Mouse (Mus musculus) spleen, adult 2 months (tissue): Measurements from ENCODE around the gene Zdhhc18. TPM values are rescaled to one million over a fixed set of nuclear protein-coding genes. Genes with fewer than 3 reads are reported as not detected.

Experiments
- DNase-seq, 2 experiments: peaks; one replicate each; pipeline versions ENCODE4 v3.0.0 to v3.0.0-alpha.2; 2012 to 2021; ENCODE audit warnings: low spot score in 2 of 2, low read depth in 1 of 2
- H3K27ac ChIP-seq: fragments of 200-500 bp; 2 replicates; pipeline ENCODE4 v1.5.1; 2012; ENCODE audit warnings: low read length, inconsistent platforms; ENCODE audit not compliant: insufficient read depth
- H3K27me3 ChIP-seq: fragments of 200-500 bp; 2 replicates; pipeline ENCODE4 v1.6.1; 2012; ENCODE audit warnings: mild to moderate bottlenecking, moderate library complexity, low read length, inconsistent platforms; ENCODE audit not compliant: control insufficient read depth, insufficient read depth
- H3K36me3 ChIP-seq: fragments of 200-500 bp; 2 replicates; pipeline ENCODE4 v1.6.1; 2012; ENCODE audit warnings: mild to moderate bottlenecking, low read length, inconsistent platforms; ENCODE audit not compliant: control insufficient read depth, insufficient read depth
- H3K4me1 ChIP-seq: fragments of 200-500 bp; 2 replicates; pipeline ENCODE4 v1.6.1; 2011; ENCODE audit warnings: inconsistent platforms; ENCODE audit not compliant: control insufficient read depth, insufficient read depth, insufficient read length
- H3K4me3 ChIP-seq: fragments of 200-500 bp; 2 replicates; pipeline ENCODE4 v1.5.1; 2011; ENCODE audit warnings: mild to moderate bottlenecking, inconsistent platforms; ENCODE audit not compliant: insufficient read depth, insufficient read length; ENCODE audit errors: extremely low read depth
- CTCF ChIP-seq: fragments of 200-500 bp; IDR thresholded peaks from 2 replicates; pipeline ENCODE4 v1.5.1; 2011; ENCODE audit warnings: mild to moderate bottlenecking, inconsistent platforms; ENCODE audit not compliant: insufficient read depth, insufficient read length, insufficient replicate concordance; ENCODE audit errors: extremely low read depth
- POLR2A ChIP-seq: fragments of 200-500 bp; IDR thresholded peaks from 2 replicates; pipeline ENCODE4 v1.6.1; 2011; ENCODE audit warnings: low read depth, low read length, inconsistent platforms
- whole genome bisulfite sequencing: fragments of 180-500 bp; shearing (Covaris S2); methylation state at CpG from one replicate; pipeline ENCODE4 v1.1.7; 2018; 5-methylcytosine and 5-hydroxymethylcytosine counted together
- polyA plus RNA-seq: library from polyadenylated mRNA; depleted of rRNA; stranded (reverse); fragments of >200 nt; gene quantifications from 2 replicates; pipeline ENCODE4 v1.2.3, GENCODE M21; 2012

Gene Zdhhc18
- polyA plus RNA-seq, 1 experiment: 134 TPM

- H3K4me1 ChIP-seq: peaks cover 13% of the 10 kb centered on the region; the same call in 1 of the 2 replicates
- no peak for DNase-seq
- H3K27me3 ChIP-seq: no peaks in the 10 kb centered on the region
- peak overlapping the region; percentile 76 for H3K27ac ChIP-seq
- peaks cover 45% of the 10 kb centered on the region for H3K36me3 ChIP-seq
- H3K4me3 ChIP-seq: no peak overlapping the region
- TF ChIP-seq CTCF: no peak
- TF ChIP-seq POLR2A: no peak
- WGBS: 81% methylated on average over 14 of the region's 14 CpGs
Observed at GRCm38 (mm10) chr4:133680206-133680786, 30.3 kb upstream of the Zdhhc18 start.

- WGBS: 52% methylated on average over 7 of the region's 7 CpGs
- Histone ChIP-seq H3K36me3 (peaks cover 39% of the 10 kb centered on the region), H3K4me1 (peaks cover 18% of the 10 kb centered on the region; the same call in 1 of the 2 replicates), H3K4me3 (no peak overlapping the region), H3K27ac (peak overlapping the region; percentile 76), H3K27me3 (no peaks in the 10 kb centered on the region)
- DNase-seq: peak in 1 of 2 experiments; percentile 51
- TF ChIP-seq CTCF (no peak), POLR2A (no peak)
Observed at GRCm38 (mm10) chr4:133679629-133680028, 29.7 kb upstream of the Zdhhc18 start.

- DNase-seq: no peak
- Histone ChIP-seq H3K36me3 (peaks cover 24% of the 10 kb centered on the region), H3K27ac (no peak overlapping the region), H3K4me3 (no peak overlapping the region), H3K27me3 (no peaks in the 10 kb centered on the region), H3K4me1 (peaks cover 29% of the 10 kb centered on the region; the same call in 1 of the 2 replicates)
- 64% methylated on average over 7 of the region's 7 CpGs for WGBS
- no peak for TF ChIP-seq POLR2A
- no peak for TF ChIP-seq CTCF
Observed at GRCm38 (mm10) chr4:133677266-133677665, 27.3 kb upstream of the Zdhhc18 start.

DNA sequence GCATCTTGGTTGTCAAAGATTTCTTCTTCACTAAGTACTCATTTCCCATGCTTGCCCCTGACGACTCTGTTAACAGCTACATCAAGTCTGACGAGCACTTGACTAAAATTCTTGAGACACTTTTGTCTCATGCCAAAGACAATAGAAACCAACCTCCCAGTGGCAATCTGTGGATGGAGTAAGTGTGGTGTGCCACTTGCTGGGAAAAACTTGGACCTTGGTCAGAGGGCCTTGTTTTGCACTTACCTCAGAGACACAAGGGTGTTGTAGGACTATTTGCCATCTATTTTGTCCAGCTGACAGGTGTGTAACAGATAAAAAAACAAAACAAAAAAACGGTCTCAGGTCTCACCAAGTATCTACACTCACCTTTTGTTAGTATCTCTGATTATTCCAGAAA is 26.2 kb upstream of the Zdhhc18 start:
- peaks cover 16% of the 10 kb centered on the region for H3K36me3 ChIP-seq
- no peak for DNase-seq
- H3K4me1 ChIP-seq: peaks cover 29% of the 10 kb centered on the region; the same call in 1 of the 2 replicates
- no peak overlapping the region for H3K4me3 ChIP-seq
- no peak for TF ChIP-seq POLR2A
- no peak for TF ChIP-seq CTCF
- no peaks in the 10 kb centered on the region for H3K27me3 ChIP-seq
- H3K27ac ChIP-seq: no peak overlapping the region
- 60% methylated on average over 3 of the region's 3 CpGs for WGBS

GRCm38 (mm10) chr4:133675594-133676016 is 25.7 kb upstream of the Zdhhc18 start:
- peaks cover 29% of the 10 kb centered on the region; the same call in 1 of the 2 replicates for H3K4me1 ChIP-seq
- DNase-seq: no peak
- TF ChIP-seq CTCF (no peak), POLR2A (no peak)
- peaks cover 10% of the 10 kb centered on the region for H3K36me3 ChIP-seq
- 55% methylated on average over 5 of the region's 5 CpGs for WGBS
- H3K4me3 ChIP-seq: no peak overlapping the region
- no peaks in the 10 kb centered on the region for H3K27me3 ChIP-seq
- H3K27ac ChIP-seq: no peak overlapping the region

- TF ChIP-seq POLR2A: no peak
- TF ChIP-seq CTCF: no peak
- DNase-seq: no peak
- peak overlapping the region; percentile 96 for H3K27ac ChIP-seq
- no peaks in the 10 kb centered on the region for H3K27me3 ChIP-seq
- WGBS: 22% methylated on average over 8 of the region's 8 CpGs
- H3K4me1 ChIP-seq: peaks cover 25% of the 10 kb centered on the region; the same call in 1 of the 2 replicates
- peaks cover 4% of the 10 kb centered on the region; the same call in 1 of the 2 replicates for H3K36me3 ChIP-seq
- no peak overlapping the region for H3K4me3 ChIP-seq
Observed at GRCm38 (mm10) chr4:133674331-133674695, 24.4 kb upstream of the Zdhhc18 start.

- H3K36me3 ChIP-seq: peaks cover 4% of the 10 kb centered on the region; the same call in 1 of the 2 replicates
- H3K27me3 ChIP-seq: no peaks in the 10 kb centered on the region
- H3K27ac ChIP-seq: peak overlapping the region; percentile 96
- no peak for DNase-seq
- WGBS: 5% methylated on average over 10 of the region's 10 CpGs
- H3K4me3 ChIP-seq: peak overlapping the region; percentile 68; the same call in 1 of the 2 replicates
- TF ChIP-seq POLR2A (no peak), CTCF (no peak)
- peaks cover 25% of the 10 kb centered on the region; the same call in 1 of the 2 replicates for H3K4me1 ChIP-seq
Observed at GRCm38 (mm10) chr4:133673666-133674330, 23.8 kb upstream of the Zdhhc18 start.
